ENCODE assay signal across 18 mouse cellular contexts in the genomic region with DNA sequence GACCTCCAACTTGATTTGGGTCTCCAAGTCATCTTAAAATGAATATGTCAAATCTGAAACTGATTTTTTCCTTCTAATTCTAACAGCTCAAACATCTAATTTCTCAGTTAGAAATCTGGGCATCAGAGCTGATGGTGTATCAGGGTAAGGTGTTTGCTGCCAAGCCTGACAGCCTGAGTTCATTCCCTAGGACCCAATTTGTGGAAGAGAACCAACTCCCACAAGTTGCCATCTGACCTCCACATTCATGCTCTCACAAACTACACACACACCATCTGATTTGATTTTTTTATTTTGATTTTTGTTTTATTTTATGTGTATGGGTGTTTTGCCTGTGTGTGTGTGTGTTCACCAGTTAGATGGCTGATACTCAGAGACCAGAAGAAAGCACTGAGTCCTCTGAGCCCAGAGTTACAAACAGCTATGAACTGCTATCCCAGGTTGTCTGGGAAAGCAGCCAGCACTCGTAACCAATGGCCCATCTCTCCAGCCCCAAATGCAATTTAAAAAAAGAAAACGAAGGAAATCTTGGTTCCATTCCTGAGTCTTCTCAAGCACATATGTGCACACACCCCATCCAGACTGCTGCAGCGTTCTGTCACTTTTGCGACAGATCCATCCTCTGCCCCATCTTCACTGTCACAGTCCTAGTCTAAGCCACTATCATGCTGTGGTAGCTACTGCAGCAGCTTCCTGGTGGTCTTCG. TPM values are rescaled to one million over a fixed set of nuclear protein-coding genes. Genes with fewer than 3 reads are reported as not detected.
DNase-seq lines count a peak whose midpoint lies in the region; ATAC-seq and TF ChIP-seq lines count a peak whose summit lies in the region.
"Had no signal": no experiment of that assay in that cellular context is flagged by ENCODE, and none has a peak within 500 bp of the region (broad histone marks: within the 10 kb centered on the region; RNA-seq: fewer than 3 reads in every experiment).

No protein-coding gene starts in this region.

- H3K9ac ChIP-seq in forebrain, embryonic 16.5 days (replicated peaks; ENCODE audit: low read depth, low read length): no peak overlapping the region
- H3K9ac ChIP-seq: liver, embryonic 12.5 days; midbrain, embryonic 12.5 days; neural tube, embryonic 12.5 days; stomach, embryonic 15.5 days had no signal

- H3K36me3 ChIP-seq in forebrain, embryonic 16.5 days (ENCODE audit: control insufficient read depth, insufficient read depth): no peaks in the 10 kb centered on the region
- H3K36me3 ChIP-seq in forebrain, embryonic 10.5 days (replicated peaks): no peaks in the 10 kb centered on the region
- H3K36me3 ChIP-seq: liver, embryonic 12.5 days; midbrain, embryonic 12.5 days; neural tube, embryonic 12.5 days; stomach, embryonic 15.5 days had no signal

- no peak overlapping the region for H3K4me3 ChIP-seq in forebrain, embryonic 16.5 days (replicated peaks; ENCODE audit: low read length)
- H3K4me3 ChIP-seq in forebrain, embryonic 10.5 days: no peak overlapping the region
- no peak overlapping the region for H3K4me3 ChIP-seq in layer of hippocampus, adult 2 months
- H3K4me3 ChIP-seq: heart, adult 2 months; liver, embryonic 12.5 days; midbrain, embryonic 12.5 days; neural tube, embryonic 12.5 days; stomach, embryonic 15.5 days had no signal

- no peak for DNase-seq in forebrain, embryonic 10.5 days (ENCODE audit: extremely low spot score, low spot score)
- peak; percentile 29 to 31 for DNase-seq in layer of hippocampus, adult 2 months (ENCODE audit: low spot score in 2 of 2)
- DNase-seq in layer of hippocampus, adult 9-11 months: no peak
- peak; percentile 13 for DNase-seq in MN1 (ENCODE audit: low spot score)
- peak; percentile 75 for DNase-seq in cerebellum, adult 9-10 months
- DNase-seq in embryo, embryonic 11 days: no peak
- no peak for DNase-seq in spleen, adult 18-20 months
- DNase-seq: heart, adult 2 months; heart, postnatal 14 days; retina, postnatal 1 day; thymus, postnatal 36 days had no signal

- TF ChIP-seq CTCF in layer of hippocampus, adult 2 months (conservative IDR thresholded peaks at IDR 0.05): no peak

- H3K4me2 ChIP-seq in forebrain, embryonic 16.5 days (ENCODE audit: low read length): no peak overlapping the region
- H3K4me2 ChIP-seq: liver, embryonic 12.5 days; midbrain, embryonic 12.5 days; neural tube, embryonic 12.5 days; stomach, embryonic 15.5 days had no signal

- no peaks in the 10 kb centered on the region for H3K9me3 ChIP-seq in forebrain, embryonic 16.5 days (ENCODE audit: control insufficient read depth, low read length)
- H3K9me3 ChIP-seq in forebrain, embryonic 10.5 days: no peaks in the 10 kb centered on the region
- H3K9me3 ChIP-seq: G1E; liver, embryonic 12.5 days; midbrain, embryonic 12.5 days; neural tube, embryonic 12.5 days; stomach, embryonic 15.5 days had no signal

- ATAC-seq in forebrain, embryonic 16.5 days: peak; percentile 57
- ATAC-seq: liver, embryonic 12.5 days had no signal

- H3K27ac ChIP-seq in forebrain, embryonic 16.5 days (ENCODE audit: low read length): peak overlapping the region; percentile 69
- H3K27ac ChIP-seq in forebrain, embryonic 10.5 days: no peak overlapping the region
- H3K27ac ChIP-seq in layer of hippocampus, adult 2 months: peak overlapping the region; percentile 37
- H3K27ac ChIP-seq: heart, adult 2 months; kidney, postnatal 0 days; liver, embryonic 12.5 days; midbrain, embryonic 12.5 days; neural tube, embryonic 12.5 days; stomach, embryonic 15.5 days had no signal

- 54% methylated on average over 5 of the region's 5 CpGs for WGBS in forebrain, embryonic 16.5 days
- WGBS in forebrain, embryonic 10.5 days: 90% methylated on average over 5 of the region's 5 CpGs

- no peaks in the 10 kb centered on the region for H3K27me3 ChIP-seq in forebrain, embryonic 16.5 days (replicated peaks; ENCODE audit: control insufficient read depth, insufficient read depth, low read length)
- H3K27me3 ChIP-seq in forebrain, embryonic 10.5 days (ENCODE audit: poor library complexity, severe bottlenecking): no peaks in the 10 kb centered on the region
- H3K27me3 ChIP-seq: liver, embryonic 12.5 days; midbrain, embryonic 12.5 days; neural tube, embryonic 12.5 days; stomach, embryonic 15.5 days had no signal

- peaks cover 6% of the 10 kb centered on the region for H3K4me1 ChIP-seq in forebrain, embryonic 16.5 days (replicated peaks; ENCODE audit: control insufficient read depth, insufficient read depth, low read length)
- H3K4me1 ChIP-seq in forebrain, embryonic 10.5 days: peaks cover 4% of the 10 kb centered on the region; the same call in 1 of the 2 replicates
- H3K4me1 ChIP-seq: liver, embryonic 12.5 days; midbrain, embryonic 12.5 days; neural tube, embryonic 12.5 days; stomach, embryonic 15.5 days had no signal

RNA-seq across cellular contexts. Expression of a gene that starts 17.6 kb away (rescaled TPM):
- polyA plus RNA-seq in forebrain, embryonic 16.5 days (2015; fragmentation: Nextera tagmentation; extraction: Ambion mirVana): 95.4 and 97.4 TPM in 2 replicates
- polyA plus RNA-seq in forebrain, embryonic 10.5 days (2016; fragmentation: Nextera tagmentation; extraction: Ambion mirVana): 62.0 and 63.6 TPM in 2 replicates
- 10 to 100 TPM; 78.8 to 81.6 TPM for total RNA-seq in layer of hippocampus, adult 2 months (2021)

RNA-seq across cellular contexts. Expression of a gene that starts 18.1 kb away (rescaled TPM):
- polyA plus RNA-seq in forebrain, embryonic 16.5 days (2015; fragmentation: Nextera tagmentation; extraction: Ambion mirVana): 5.5 and 6.4 TPM in 2 replicates
- polyA plus RNA-seq in forebrain, embryonic 10.5 days (2016; fragmentation: Nextera tagmentation; extraction: Ambion mirVana): 3.7 and 4.3 TPM in 2 replicates
- 10 to 100 TPM; 56.1 to 59.2 TPM for total RNA-seq in layer of hippocampus, adult 2 months (2021)

Comparison
In these comparisons a context has a peak if more than half of its experiments do, and no peak if none do; other contexts are left out.
1. DNase-seq: peak in layer of hippocampus, adult 2 months (2 of 2), MN1 (single experiment) and cerebellum, adult 9-10 months (single experiment); none in forebrain, embryonic 10.5 days (single experiment), layer of hippocampus, adult 9-11 months (single experiment), embryo, embryonic 11 days (single experiment) and spleen, adult 18-20 months (0 of 2).